Mouse (Mus musculus): ENCODE measurements around the gene Cyp17a1.

The Cyp17a1 gene

GRCm38 (mm10) chr19:46672766-46673418 is at the start of gene Cyp17a1:
Gene Cyp17a1 (minus strand): TSS chr19:46673172.
- no peak for DNase-seq

GRCm38 (mm10) chr19:46718150-46718549 is 45.2 kb upstream of the Cyp17a1 start:
- no peak for DNase-seq

GRCm38 (mm10) chr19:46715016-46715415 is 42.0 kb upstream of the Cyp17a1 start:
- DNase-seq = no peak

GRCm38 (mm10) chr19:46714234-46714633 is 41.3 kb upstream of the Cyp17a1 start:
- DNase-seq = no peak

GRCm38 (mm10) chr19:46710614-46711013 is 37.6 kb upstream of the Cyp17a1 start:
- no peak for DNase-seq

- peak; percentile 76 for DNase-seq
Measured at GRCm38 (mm10) chr19:46707296-46708151, 34.6 kb upstream of the Cyp17a1 start, which contains the start of gene As3mt. Gene As3mt (plus strand): TSS chr19:46707458.

- DNase-seq = no peak
Measured at GRCm38 (mm10) chr19:46706540-46707295, 33.7 kb upstream of the Cyp17a1 start.

GRCm38 (mm10) chr19:46705779-46706495 is 33.0 kb upstream of the Cyp17a1 start:
- DNase-seq = no peak

- no peak for DNase-seq
Measured at GRCm38 (mm10) chr19:46701156-46701555, 28.2 kb upstream of the Cyp17a1 start.

GRCm38 (mm10) chr19:46699011-46699481 is 26.1 kb upstream of the Cyp17a1 start:
- DNase-seq = no peak

- no peak for DNase-seq
Measured at GRCm38 (mm10) chr19:46697840-46698517, 25.0 kb upstream of the Cyp17a1 start.

GRCm38 (mm10) chr19:46696943-46697342 is 24.0 kb upstream of the Cyp17a1 start:
- no peak for DNase-seq

- no peak for DNase-seq
Measured at GRCm38 (mm10) chr19:46696482-46696881, 23.5 kb upstream of the Cyp17a1 start.

GRCm38 (mm10) chr19:46693146-46693545 is 20.2 kb upstream of the Cyp17a1 start:
- DNase-seq = no peak

GRCm38 (mm10) chr19:46691078-46691477 is 18.1 kb upstream of the Cyp17a1 start:
- no peak for DNase-seq

GRCm38 (mm10) chr19:46690387-46690786 is 17.4 kb upstream of the Cyp17a1 start:
- DNase-seq = no peak

GRCm38 (mm10) chr19:46689460-46690372 is 16.7 kb upstream of the Cyp17a1 start, which contains the start of gene Borcs7:
Gene Borcs7 (plus strand): TSS chr19:46689906.
- peak; percentile 84 for DNase-seq

GRCm38 (mm10) chr19:46679720-46680383 is 6.9 kb upstream of the Cyp17a1 start:
- no peak for DNase-seq

GRCm38 (mm10) chr19:46675641-46676040 is 2.7 kb upstream of the Cyp17a1 start:
- no peak for DNase-seq

- peak; percentile 68 for DNase-seq
Measured at GRCm38 (mm10) chr19:46670691-46671090, 2.3 kb downstream of the Cyp17a1 start.

All from lung, postnatal 14 days (tissue).